Mouse (Mus musculus) heart, embryonic 15.5 days (tissue): ENCODE results near the gene Hist4h4. TPM values are rescaled to one million over a fixed set of nuclear protein-coding genes. Genes with fewer than 3 reads are reported as not detected.

Experiments used
- ATAC-seq: fragments of 200-750 bp; cut with Nextera tagmentation; replicated peaks from 2 replicates; pipeline ENCODE4 v1.8.0; 2017; ENCODE audit warnings: low read depth, moderate TSS enrichment; ENCODE audit not compliant: insufficient number of reproducible peaks, insufficient read depth, low FRiP score
- H3K27ac ChIP-seq: fragments of 300-500 bp; sonication (generic); 2 replicates; pipeline ENCODE4 v1.5.1; 2015; ENCODE audit warnings: mild to moderate bottlenecking, inconsistent platforms
- H3K27me3 ChIP-seq: fragments of 300-500 bp; sonication (generic); 2 replicates; pipeline ENCODE4 v1.6.1; 2015; ENCODE audit warnings: inconsistent platforms
- H3K36me3 ChIP-seq: fragments of 300-500 bp; sonication (generic); 2 replicates; pipeline ENCODE4 v1.6.1; 2015; ENCODE audit warnings: mild to moderate bottlenecking, inconsistent platforms
- H3K4me1 ChIP-seq: fragments of 300-500 bp; sonication (generic); replicated peaks from 2 replicates; pipeline ENCODE4 v1.6.1; 2015; ENCODE audit warnings: inconsistent platforms
- H3K4me2 ChIP-seq: fragments of 300-500 bp; sonication (generic); 2 replicates; pipeline ENCODE4 v1.6.1; 2015; ENCODE audit warnings: inconsistent platforms, mild to moderate bottlenecking, moderate library complexity
- H3K4me3 ChIP-seq: fragments of 300-500 bp; sonication (generic); 2 replicates; pipeline ENCODE4 v1.5.1; 2015; ENCODE audit warnings: mild to moderate bottlenecking, inconsistent platforms
- H3K9ac ChIP-seq: fragments of 300-500 bp; sonication (generic); 2 replicates; pipeline ENCODE4 v1.6.1; 2015; ENCODE audit warnings: mild to moderate bottlenecking, inconsistent platforms
- H3K9me3 ChIP-seq: fragments of 300-500 bp; sonication (generic); replicated peaks from 2 replicates; pipeline ENCODE4 v1.6.1; 2016; ENCODE audit warnings: inconsistent platforms
- WGBS: fragments of 180-500 bp; shearing (Covaris S2); methylation state at CpG from one replicate; pipeline ENCODE4 v1.1.7; 2015; ENCODE audit warnings: mixed read lengths; 5-methylcytosine and 5-hydroxymethylcytosine counted together
- polyA plus RNA-seq: library from polyadenylated mRNA; unstranded; fragments of >200 nt; fragmentation: Nextera tagmentation; extraction: Ambion mirVana; gene quantifications from 2 replicates; pipeline ENCODE4 v1.2.1, GENCODE M21; 2015

Gene Hist4h4
- polyA plus RNA-seq, result 0.21 and 0.25 TPM in 2 replicates

- Histone ChIP-seq H3K27ac (peak within 1 kb of the TSS; percentile 100), H3K4me3 (peak within 1 kb of the TSS; percentile 71), H3K36me3 (no peaks in the 10 kb centered on the region), H3K9ac (peak within 1 kb of the TSS; percentile 93), H3K27me3 (no peaks in the 10 kb centered on the region), H3K4me1 (peaks cover 24% of the 10 kb centered on the region), H3K4me2 (peak within 1 kb of the TSS; percentile 89), H3K9me3 (no peaks in the 10 kb centered on the region)
- WGBS, result under 1% methylated on average over 50 of the region's 50 CpGs
- ATAC-seq, result peak; percentile 65
Measured at GRCm38 (mm10) chr6:136803739-136804633, at the start of gene Hist4h4. Hist4h4 (minus strand) TSS chr6:136804415.

- no peak for ATAC-seq
- peaks cover 26% of the 10 kb centered on the region for H3K4me1 ChIP-seq
- H3K36me3 ChIP-seq, result no peaks in the 10 kb centered on the region
- H3K27ac ChIP-seq, result peak overlapping the region; percentile 34; the same call in 1 of the 2 replicates
- no peaks in the 10 kb centered on the region for H3K27me3 ChIP-seq
- H3K4me2 ChIP-seq, result no peak overlapping the region
- 57% methylated on average over 3 of the region's 3 CpGs for WGBS
- no peak overlapping the region for H3K9ac ChIP-seq
- no peak overlapping the region for H3K4me3 ChIP-seq
- no peaks in the 10 kb centered on the region for H3K9me3 ChIP-seq
Measured at GRCm38 (mm10) chr6:136852762-136853161, 48.5 kb upstream of the Hist4h4 start.

- H3K36me3 ChIP-seq, result no peaks in the 10 kb centered on the region
- H3K4me1 ChIP-seq, result peaks cover 21% of the 10 kb centered on the region
- H3K9ac ChIP-seq, result no peak overlapping the region
- peak overlapping the region; percentile 34; the same call in 1 of the 2 replicates for H3K27ac ChIP-seq
- no peaks in the 10 kb centered on the region for H3K9me3 ChIP-seq
- H3K4me3 ChIP-seq, result no peak overlapping the region
- no peaks in the 10 kb centered on the region for H3K27me3 ChIP-seq
- no peak overlapping the region for H3K4me2 ChIP-seq
- ATAC-seq, result no peak
- 86% methylated on average over 4 of the region's 4 CpGs for WGBS
Measured at GRCm38 (mm10) chr6:136852348-136852747, 48.1 kb upstream of the Hist4h4 start.

DNA sequence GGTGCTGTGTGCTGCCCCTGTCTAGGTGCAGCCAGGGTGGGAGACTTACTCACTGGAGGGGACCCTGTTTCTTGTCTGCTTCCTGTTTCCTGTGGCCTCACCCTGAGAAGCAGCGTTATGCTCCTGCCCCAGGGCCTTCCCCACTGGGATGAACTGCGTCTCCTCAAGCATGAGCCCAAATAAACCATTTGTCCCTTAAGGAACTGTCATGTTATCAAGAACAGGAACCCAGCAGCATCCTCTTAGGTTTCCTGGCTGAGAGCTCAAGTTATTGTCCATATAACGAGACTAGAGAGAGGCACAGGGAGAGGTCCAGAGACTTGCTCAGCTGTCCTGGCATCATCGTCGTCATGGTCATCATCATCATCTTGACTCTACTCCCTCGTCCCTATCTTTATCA is 46.1 kb upstream of the Hist4h4 start:
- no peak for ATAC-seq
- no peaks in the 10 kb centered on the region for H3K9me3 ChIP-seq
- peaks cover 7% of the 10 kb centered on the region for H3K4me1 ChIP-seq
- 62% methylated on average over 6 of the region's 6 CpGs for WGBS
- no peak overlapping the region for H3K27ac ChIP-seq
- no peak overlapping the region for H3K9ac ChIP-seq
- no peaks in the 10 kb centered on the region for H3K27me3 ChIP-seq
- H3K36me3 ChIP-seq, result no peaks in the 10 kb centered on the region
- no peak overlapping the region for H3K4me3 ChIP-seq
- H3K4me2 ChIP-seq, result no peak overlapping the region

GRCm38 (mm10) chr6:136848971-136849370 is 44.8 kb upstream of the Hist4h4 start:
- H3K9me3 ChIP-seq, result no peaks in the 10 kb centered on the region
- 84% methylated on average over 5 of the region's 5 CpGs for WGBS
- H3K27ac ChIP-seq, result no peak overlapping the region
- H3K27me3 ChIP-seq, result no peaks in the 10 kb centered on the region
- peaks cover 4% of the 10 kb centered on the region for H3K4me1 ChIP-seq
- H3K4me2 ChIP-seq, result no peak overlapping the region
- no peaks in the 10 kb centered on the region for H3K36me3 ChIP-seq
- H3K9ac ChIP-seq, result no peak overlapping the region
- no peak overlapping the region for H3K4me3 ChIP-seq
- ATAC-seq, result no peak

DNA sequence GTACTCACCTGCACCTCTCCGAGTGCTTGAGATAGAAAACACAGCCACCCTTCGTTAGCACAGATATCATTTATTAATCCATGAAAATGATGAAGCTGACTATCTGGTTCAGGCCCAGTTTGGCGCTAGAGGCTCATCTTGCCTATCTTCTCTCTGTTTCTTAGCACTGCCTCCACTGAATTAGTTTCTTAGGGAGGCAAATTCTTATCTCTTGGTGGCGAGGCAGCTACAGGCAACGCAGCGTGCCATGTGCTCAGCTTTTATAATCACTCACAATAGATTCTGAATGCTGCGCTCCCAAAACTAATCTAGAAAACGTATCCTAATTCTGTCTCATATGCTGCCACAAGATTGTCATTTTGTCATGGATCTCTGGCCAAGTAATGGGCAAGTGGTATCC is 44.2 kb upstream of the Hist4h4 start:
- H3K4me2 ChIP-seq, result no peak overlapping the region
- no peak overlapping the region for H3K9ac ChIP-seq
- no peak overlapping the region for H3K4me3 ChIP-seq
- no peaks in the 10 kb centered on the region for H3K9me3 ChIP-seq
- no peak overlapping the region for H3K27ac ChIP-seq
- no peaks in the 10 kb centered on the region for H3K27me3 ChIP-seq
- H3K4me1 ChIP-seq, result peaks cover 4% of the 10 kb centered on the region
- no peak for ATAC-seq
- H3K36me3 ChIP-seq, result no peaks in the 10 kb centered on the region
- 77% methylated on average over 8 of the region's 8 CpGs for WGBS

DNA sequence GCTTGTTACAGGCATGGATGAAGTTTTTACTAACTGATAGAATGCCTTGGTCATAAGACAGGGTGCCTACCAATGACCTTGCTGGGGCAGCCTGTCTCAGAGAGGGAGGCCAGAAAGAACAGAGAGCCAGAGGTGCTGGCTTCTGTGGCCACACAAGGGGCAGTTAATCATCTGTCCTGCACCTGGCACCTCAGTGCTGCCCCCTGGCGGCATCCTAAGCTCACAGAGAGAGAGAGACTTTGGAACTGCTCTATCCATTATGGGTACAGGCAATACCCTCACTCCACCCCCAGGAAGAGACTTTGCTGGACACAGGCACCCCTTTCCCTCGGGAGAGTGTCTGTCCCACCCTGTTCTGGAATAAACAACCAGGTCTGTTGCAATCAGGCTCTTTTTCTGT is 43.6 kb upstream of the Hist4h4 start:
- 34% methylated on average over 2 of the region's 2 CpGs for WGBS
- no peaks in the 10 kb centered on the region for H3K27me3 ChIP-seq
- H3K9me3 ChIP-seq, result no peaks in the 10 kb centered on the region
- no peak for ATAC-seq
- H3K27ac ChIP-seq, result no peak overlapping the region
- no peak overlapping the region for H3K4me3 ChIP-seq
- peaks cover 3% of the 10 kb centered on the region for H3K4me1 ChIP-seq
- no peak overlapping the region for H3K4me2 ChIP-seq
- H3K36me3 ChIP-seq, result no peaks in the 10 kb centered on the region
- H3K9ac ChIP-seq, result no peak overlapping the region

DNA sequence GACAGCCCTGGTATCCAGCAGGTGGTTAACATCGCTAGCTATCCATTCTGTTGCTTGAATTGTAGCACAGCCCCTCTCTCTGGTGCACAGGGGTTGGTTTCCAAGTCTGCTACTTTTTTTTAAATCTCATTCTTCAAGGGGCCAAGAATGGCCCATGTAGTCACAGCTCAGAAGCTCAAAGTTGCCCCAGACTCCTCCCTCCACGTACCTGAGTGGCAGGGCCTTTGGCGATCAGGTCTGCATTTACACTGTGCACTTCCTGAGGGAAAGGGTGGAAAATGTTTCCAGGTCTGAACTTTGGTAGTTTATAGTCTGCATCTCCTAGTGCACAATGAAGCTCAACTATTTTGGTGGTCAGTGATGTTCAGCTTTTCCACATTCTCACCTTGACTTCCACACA is 43.1 kb upstream of the Hist4h4 start:
- WGBS, result 88% methylated on average over 3 of the region's 3 CpGs

GRCm38 (mm10) chr6:136845706-136846480 is 41.7 kb upstream of the Hist4h4 start:
- Histone ChIP-seq H3K4me1 (no peaks in the 10 kb centered on the region), H3K4me3 (no peak overlapping the region), H3K27ac (no peak overlapping the region), H3K36me3 (no peaks in the 10 kb centered on the region), H3K9ac (no peak overlapping the region), H3K27me3 (no peaks in the 10 kb centered on the region), H3K4me2 (no peak overlapping the region), H3K9me3 (no peaks in the 10 kb centered on the region)
- 66% methylated on average over 5 of the region's 5 CpGs for WGBS
- no peak for ATAC-seq

More for the DNA sequence above, 43.1 kb upstream of the Hist4h4 start:
- Histone ChIP-seq H3K4me1 (no peaks in the 10 kb centered on the region), H3K4me2 (no peak overlapping the region), H3K36me3 (no peaks in the 10 kb centered on the region), H3K9me3 (no peaks in the 10 kb centered on the region), H3K27ac (no peak overlapping the region), H3K27me3 (no peaks in the 10 kb centered on the region), H3K4me3 (no peak overlapping the region), H3K9ac (no peak overlapping the region)
- no peak for ATAC-seq

GRCm38 (mm10) chr6:136844903-136845302 is 40.7 kb upstream of the Hist4h4 start:
- Histone ChIP-seq H3K36me3 (no peaks in the 10 kb centered on the region), H3K9me3 (no peaks in the 10 kb centered on the region), H3K4me3 (no peak overlapping the region), H3K9ac (no peak overlapping the region), H3K4me2 (no peak overlapping the region), H3K4me1 (no peaks in the 10 kb centered on the region), H3K27ac (no peak overlapping the region), H3K27me3 (no peaks in the 10 kb centered on the region)
- ATAC-seq, result no peak
- 61% methylated on average over 2 of the region's 2 CpGs for WGBS

- H3K36me3 ChIP-seq, result no peaks in the 10 kb centered on the region
Measured at GRCm38 (mm10) chr6:136837323-136837722, 33.1 kb upstream of the Hist4h4 start.

More at GRCm38 (mm10) chr6:136837323-136837722, 33.1 kb upstream of the Hist4h4 start:
- no peak overlapping the region for H3K27ac ChIP-seq
- no peak overlapping the region for H3K4me3 ChIP-seq
- WGBS, result 71% methylated on average over 3 of the region's 3 CpGs
- no peaks in the 10 kb centered on the region for H3K4me1 ChIP-seq
- H3K9me3 ChIP-seq, result no peaks in the 10 kb centered on the region
- ATAC-seq, result no peak
- H3K27me3 ChIP-seq, result no peaks in the 10 kb centered on the region
- no peak overlapping the region for H3K4me2 ChIP-seq
- no peak overlapping the region for H3K9ac ChIP-seq
